Mouse (Mus musculus): ENCODE data around the gene Slc5a5. TPM values are rescaled to one million over a fixed set of nuclear protein-coding genes. Genes with fewer than 3 reads are reported as not detected.

Slc5a5 gene
- total RNA-seq, 2 experiments from 2014 or later = 8.9 to 12.1 TPM

DNA sequence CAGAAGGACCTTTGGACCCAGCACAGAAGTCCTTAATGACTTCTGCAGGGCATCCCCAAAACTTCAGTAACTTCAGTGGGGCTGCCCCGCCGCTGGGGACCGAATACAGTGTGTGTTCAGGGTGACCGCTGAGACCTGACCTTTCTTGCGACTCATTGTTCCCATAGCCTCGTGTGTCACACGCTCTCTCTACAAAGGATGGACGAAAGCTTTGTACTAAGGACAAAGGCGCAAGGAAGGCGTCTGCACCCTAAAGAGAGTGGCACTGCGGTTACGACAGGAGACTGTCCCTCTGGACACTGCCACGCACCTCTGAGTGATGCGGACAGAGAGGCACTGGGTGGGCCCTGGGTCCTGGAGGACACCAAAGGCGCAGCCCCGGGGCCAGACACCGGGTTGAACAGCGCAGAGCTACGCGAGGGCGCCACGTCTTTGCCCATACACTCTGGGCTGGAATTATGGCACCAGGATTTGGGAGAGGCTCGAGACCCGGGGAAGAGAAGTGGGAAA, 27.8 kb downstream of the Slc5a5 start:
- intact Hi-C loops (cut with DNase I) = no loop called here
- no peak for DNase-seq (ENCODE audit: low spot score in 2 of 2)

DNA sequence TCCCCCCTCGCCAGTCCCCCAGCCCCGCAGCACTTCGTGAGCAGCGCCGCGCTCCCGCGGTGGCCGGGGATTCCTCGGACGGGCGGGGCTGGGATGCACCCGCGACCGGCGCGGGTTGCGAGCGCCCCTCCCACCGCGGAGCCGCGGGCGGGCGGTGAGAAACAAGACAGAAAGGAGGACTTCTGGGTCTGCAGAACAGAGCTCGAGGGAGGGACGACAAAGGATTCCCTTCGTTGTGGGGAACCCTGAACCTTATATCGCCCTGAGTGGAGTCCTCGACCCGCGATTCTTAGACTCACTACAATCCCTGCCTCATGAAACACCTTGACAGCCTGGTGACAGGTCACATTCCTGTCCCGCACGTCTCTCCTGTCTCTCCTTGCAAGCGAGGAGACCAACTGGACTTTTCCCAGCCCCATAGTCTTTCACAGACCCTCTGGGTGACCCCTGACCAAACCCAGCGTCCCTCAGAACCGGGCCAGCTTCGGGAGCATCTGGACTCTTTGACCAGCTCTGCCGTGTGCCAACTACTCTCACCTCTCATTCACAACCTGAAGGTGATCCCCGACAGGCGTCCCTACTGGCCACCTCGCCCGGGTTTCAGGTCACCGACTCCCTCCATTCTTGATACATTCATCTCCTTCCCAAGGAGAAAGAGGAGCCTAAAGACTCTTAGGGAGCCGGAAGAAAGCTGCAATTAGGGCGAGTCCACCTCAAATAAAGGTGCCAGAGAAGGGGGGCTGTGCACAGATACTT, 28.4 kb downstream of the Slc5a5 start:
- DNase-seq (ENCODE audit: low spot score in 2 of 2) = peak in 1 of 2 experiments; percentile 62
- intact Hi-C loops (cut with DNase I) = no loop called here

DNA sequence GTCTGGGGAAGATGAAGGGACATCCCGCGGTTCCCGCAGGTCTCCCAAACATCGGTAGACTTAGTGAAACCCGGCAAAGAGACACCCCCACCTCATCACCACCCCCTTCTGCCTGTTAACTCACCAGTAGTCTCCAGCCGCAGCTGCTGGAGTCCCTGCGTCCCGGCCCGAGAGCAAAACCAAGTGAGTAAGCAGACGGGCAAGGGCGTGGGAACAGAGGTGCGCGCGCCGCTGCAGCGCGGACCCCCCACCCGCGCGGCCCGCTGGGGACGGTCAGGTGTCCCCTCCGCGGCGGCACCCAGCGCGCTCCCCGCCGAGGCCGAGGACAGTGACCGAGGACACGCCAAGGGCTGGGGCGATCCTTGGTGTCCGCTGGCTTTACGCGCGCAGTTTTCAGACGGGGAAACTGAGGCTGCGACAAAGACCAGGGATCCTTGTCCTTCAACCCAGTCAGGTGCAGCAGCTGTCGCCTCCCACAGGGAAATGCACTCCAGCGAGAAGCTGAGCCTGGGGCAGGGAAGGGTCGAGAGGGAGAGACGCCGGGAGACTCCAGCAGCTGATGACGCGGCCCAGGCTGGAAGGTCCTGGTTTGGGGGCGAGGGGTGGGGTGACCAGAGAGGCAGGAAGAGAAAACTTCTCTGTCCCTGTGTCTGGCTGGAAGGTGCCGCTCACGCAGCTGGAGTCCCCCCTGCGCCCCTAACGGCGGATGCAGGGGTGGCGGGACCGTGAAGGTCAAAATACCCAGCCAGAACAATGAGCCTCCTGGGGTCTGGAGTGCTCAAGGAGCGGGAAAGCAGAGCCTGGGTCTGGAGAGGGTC, 29.5 kb downstream of the Slc5a5 start, which contains the start of gene Kcnn1:
Gene Kcnn1, minus strand, starts transcription at position 435 of the 818 bp plus-strand sequence.
- intact Hi-C loops (cut with DNase I) = no loop called here
- no peak for DNase-seq (ENCODE audit: low spot score in 2 of 2)

DNA sequence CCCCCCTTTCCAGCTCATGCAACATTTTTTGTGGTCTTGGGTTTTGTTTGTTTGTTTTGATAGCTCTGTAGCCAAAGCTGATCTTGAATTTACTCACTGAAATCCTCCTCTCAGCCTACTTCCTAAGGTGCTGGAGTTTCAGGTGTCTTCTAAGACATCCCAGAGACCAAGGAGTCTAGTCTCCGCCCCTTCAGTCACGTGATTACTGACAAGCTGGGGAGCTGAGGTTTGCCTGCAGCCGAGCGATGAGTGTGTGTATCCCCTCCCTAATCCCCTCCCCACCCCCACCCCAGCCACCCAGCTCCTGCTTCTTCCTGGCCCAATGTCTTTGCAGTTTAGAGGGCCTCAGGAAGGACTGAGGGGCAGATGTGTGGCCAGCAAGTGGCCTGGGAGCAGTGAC, 35.0 kb downstream of the Slc5a5 start:
- no peak for DNase-seq (ENCODE audit: low spot score in 2 of 2)
- intact Hi-C loops (cut with DNase I) = no loop called here

DNA sequence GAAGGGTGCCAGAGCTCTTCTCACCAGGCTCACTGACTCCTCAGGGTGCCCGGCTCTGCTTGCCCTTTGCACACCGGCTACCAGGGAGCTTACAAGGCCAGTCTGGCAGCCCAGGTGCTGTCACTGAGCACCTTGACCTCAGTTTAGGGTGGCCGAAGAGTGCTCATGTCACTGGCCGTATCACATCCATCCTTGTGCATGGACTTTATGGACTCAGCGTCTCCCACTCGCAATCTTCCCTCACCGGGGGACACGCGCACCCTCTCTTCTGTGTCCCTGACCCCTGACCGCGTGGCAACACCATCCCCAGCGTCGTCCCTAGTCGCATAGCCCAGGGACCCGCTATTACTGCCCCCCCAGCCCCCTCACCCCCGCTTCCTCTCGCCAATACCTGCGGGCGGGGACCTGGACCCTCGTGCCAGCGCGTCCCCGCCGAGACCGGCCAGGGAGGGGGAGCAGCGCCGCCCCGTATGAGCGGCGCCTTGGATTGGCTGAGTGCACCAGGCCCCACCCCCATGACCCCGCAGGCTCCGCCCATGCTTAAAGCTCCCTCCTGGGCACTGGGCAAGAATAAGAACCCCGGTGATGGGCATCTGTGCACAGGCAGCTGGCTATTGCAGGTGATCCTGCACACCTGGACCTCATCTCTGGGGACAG, 35.9 kb downstream of the Slc5a5 start:
- intact Hi-C loops (cut with DNase I) = no loop called here
- DNase-seq (ENCODE audit: low spot score in 2 of 2) = peak; percentile 73 to 76

DNA sequence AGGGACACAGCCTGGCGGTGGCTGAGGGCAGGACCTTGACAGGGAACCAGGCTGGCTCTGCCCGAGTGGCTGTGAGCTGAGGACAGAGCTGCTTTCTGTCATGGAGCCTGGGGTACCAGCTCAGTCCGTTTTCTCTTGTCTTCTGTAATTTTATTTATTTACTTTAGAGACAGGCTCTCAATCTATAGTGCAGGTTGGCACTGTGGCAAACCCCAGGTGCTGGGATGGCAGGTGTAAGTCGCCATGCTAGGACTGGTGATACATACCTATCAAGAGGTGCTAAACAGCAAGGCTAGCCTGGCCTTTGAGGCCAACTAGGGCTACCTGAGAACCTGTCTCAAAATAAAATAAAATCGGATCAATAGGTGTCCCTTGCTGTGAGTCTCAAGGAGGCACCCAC, 36.5 kb downstream of the Slc5a5 start:
- intact Hi-C loops (cut with DNase I) = no loop called here
- DNase-seq (ENCODE audit: low spot score in 2 of 2) = no peak

DNA sequence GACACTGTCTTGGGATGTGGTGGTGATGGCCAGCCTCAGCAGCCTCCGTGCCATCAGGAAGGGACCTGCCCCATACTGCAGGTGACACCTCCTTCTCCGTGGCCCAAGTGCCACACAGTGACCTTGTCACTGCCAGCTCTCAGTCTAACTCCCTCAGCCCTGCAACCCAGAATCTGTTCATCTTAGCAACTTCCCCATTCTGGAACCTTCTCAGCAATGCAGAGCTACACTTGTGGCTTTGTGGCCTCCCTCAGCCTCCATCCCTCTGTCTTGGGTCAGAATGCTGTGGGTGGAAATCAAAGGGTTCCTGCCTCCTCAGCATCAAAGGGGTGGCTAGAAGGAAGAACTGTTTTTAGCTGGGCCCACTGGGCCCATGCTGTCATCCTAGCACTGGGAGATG, 38.7 kb downstream of the Slc5a5 start:
- no peak for DNase-seq (ENCODE audit: low spot score in 2 of 2)
- intact Hi-C loops (cut with DNase I) = no loop called here

DNA sequence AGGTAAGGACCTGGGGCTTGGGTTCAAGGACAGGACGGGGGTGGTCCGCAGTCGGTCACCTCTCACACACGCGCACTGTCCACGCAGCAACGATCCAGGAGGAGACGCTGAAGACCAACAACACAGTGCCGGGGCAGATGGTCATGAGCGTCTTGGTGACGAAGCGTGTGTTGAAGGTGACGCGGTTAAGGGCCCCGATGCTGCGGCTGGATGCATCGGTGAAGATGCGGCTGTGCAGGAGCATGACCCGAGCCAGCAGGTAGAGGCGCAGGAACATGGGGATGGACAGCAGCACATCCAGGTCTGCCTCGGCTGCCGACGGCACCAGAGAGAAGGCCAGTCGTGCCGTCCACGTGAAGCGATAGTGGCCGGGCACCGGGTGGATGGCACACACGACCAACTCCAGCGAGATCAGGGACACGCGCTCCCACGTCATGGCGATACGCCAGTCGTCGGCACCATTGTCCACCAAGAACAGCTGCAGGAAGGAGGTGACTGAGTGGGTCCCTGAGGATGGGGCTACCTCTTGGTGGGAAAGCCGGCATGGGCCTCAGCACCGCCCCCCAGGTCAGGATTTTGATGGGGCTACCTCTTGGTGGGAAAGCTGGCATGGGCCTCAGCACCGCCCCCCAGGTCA, 39.8 kb downstream of the Slc5a5 start:
- DNase-seq (ENCODE audit: low spot score in 2 of 2) = no peak
- intact Hi-C loops (cut with DNase I) = no loop called here

DNA sequence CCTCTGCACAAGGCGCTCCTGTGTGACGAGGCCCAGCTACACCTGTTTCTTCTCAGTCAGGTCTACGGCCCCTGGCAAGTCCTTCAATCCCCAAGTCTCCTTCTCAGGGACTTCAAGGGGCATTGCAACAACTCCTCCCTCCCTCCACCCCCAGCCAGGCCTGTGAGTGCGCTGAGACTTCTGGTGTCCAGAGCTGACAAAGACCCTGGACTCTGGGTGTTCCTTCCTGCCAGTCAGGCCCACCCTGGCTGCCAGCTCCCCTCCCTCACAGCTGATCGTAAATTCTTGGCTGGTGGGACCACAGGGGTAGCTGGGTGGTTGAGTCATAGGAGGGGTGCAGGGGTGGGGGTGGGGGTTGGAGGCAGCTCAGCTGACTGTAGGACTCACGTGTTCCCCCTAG, 40.7 kb downstream of the Slc5a5 start:
- intact Hi-C loops (cut with DNase I) = no loop called here

DNA sequence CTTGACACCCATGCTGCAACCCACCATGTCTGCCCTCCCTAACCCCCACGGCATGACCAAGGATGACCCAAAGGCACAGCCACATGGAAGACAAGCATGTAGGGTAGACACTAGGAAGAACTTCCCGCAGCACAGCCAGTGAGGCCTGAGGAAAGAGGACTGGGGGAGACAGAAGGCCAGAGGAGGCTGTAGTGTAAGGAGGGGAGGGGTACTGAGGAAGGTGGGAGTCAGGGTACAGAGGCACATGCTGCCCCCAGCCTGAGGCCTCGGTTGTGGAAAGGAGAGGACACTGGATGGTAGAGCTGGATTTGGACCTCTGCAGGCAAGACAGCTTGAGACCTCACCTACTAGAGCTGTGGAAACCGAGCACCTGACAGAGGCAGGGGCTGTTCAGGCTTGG, 41.6 kb downstream of the Slc5a5 start:
- DNase-seq (ENCODE audit: low spot score in 2 of 2) = no peak
- intact Hi-C loops (cut with DNase I) = no loop called here

More for the DNA sequence above, 40.7 kb downstream of the Slc5a5 start:
- no peak for DNase-seq (ENCODE audit: low spot score in 2 of 2)

DNA sequence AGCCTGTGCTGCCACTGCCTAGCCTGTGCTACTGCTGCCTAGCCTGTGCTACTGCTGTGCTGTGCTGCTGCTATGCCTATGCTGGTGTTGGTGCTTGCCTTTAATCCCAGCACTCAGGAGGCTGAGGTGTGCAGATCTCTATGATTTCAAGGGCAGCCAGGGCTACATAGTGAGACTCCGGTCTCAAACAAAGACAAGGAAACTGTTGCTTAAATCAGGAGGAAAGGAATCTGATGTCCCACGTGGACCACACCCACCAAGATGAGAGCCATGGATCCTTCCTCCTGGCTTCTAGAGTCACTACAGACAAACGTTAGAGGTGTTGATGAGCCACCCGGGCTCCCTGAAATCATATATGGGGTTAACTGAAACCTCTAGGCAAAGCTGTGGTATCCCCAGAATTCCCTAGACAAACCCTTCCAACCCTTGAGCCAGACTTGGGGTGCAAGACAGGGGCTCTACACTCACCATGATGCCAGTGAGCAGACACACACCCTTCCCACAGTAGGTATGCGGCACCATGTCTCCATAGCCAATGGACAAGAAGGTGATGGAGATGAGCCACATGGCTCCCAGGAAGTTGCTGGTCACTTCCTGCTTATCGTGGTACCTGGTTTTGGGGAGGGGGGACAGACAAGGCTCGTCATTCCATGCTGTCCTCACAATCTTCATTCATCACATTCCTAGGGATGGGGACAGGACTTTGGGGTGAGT, 42.3 kb downstream of the Slc5a5 start:
- intact Hi-C loops (cut with DNase I) = no loop called here
- no peak for DNase-seq (ENCODE audit: low spot score in 2 of 2)

DNA sequence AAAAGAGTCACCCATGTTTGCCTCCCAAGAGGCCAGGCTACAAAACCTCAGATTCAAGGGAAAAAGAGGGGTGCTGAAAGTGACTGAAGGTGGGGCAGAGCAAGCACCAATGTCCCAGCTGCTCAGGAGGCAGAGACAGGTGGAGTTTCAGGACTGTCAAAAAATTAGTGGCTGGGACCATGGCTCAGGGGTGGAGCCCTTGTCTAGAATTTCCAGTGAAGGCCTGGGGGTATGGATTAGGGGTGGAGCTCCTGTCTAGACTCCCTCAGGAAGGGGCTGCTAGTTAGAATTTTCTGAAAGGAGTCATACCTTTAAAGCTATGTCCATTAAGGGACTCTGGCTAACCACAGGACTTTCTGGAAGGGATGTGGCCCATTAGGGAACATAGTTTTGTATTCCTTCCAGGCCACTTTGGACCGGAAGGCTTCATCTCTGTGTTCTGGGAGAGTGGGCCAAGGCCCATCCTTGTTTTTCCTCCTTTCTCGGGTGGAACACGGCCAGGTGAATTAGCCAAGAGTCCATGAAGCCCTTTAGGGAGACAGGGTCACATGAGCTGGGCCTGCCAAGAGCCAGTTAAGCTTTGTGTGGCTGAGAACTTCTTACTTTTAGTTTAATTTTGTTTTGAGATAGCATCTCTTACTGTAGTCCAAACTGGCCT, 43.1 kb downstream of the Slc5a5 start:
- no peak for DNase-seq (ENCODE audit: low spot score in 2 of 2)
- intact Hi-C loops (cut with DNase I) = no loop called here

DNA sequence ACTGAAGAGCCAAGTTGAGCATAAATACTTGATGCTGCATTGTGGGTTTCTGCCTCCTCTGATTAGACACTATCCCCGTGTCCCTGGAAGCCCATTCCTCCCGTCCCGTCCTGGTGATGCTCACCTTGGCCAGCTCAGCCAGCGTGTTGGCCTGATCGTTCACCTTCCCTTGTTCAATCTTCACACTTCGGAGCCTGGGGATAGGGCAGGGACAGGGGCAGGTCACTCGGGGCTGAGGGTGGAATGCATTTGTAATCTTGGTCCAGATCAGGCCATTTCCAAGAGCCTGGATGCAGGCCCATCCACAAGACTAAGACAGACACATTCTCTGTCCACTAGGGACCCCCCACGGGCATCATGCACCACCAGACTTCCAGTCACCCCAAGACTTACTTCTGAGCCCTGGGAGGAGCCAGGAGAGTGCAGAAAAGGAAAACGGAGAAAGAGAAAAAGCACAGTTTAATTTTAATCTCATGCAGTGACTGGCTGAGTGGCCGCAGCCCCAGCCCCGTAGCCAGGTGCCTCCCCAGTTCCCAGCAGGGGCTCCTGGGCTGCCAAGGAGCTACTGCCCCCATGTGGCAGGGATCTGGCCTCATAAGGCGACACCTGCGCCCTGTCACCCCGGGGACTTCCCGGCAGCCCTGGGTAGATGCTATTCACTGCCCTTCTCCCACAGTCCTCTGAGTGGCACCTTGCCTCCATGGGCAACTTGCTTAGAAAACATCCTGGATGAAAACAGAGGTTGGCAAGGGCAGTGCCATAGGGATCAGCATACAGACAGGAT, 46.0 kb downstream of the Slc5a5 start:
- DNase-seq (ENCODE audit: low spot score in 2 of 2) = no peak
- intact Hi-C loops (cut with DNase I) = no loop called here

DNA sequence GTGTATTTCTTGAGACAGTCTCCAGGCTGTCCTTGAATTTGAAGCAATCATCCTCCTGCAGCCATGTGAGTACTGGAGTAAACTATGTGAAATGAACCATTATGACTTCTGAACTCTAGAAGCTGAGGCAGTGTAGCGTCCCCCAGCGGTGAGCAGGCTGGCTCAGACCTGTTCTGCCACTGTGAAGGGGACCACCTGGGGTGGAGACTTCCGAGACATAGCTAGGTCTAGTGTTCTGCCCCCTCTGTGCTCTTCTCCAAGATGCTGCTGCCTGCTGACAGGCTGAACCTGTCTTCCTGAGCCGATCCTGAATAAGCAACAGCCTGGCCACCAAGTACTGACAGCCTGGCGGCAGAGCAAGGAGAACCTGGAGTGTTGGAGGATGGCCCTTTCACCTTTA, 47.4 kb downstream of the Slc5a5 start:
- intact Hi-C loops (cut with DNase I) = no loop called here
- no peak for DNase-seq (ENCODE audit: low spot score in 2 of 2)

DNA sequence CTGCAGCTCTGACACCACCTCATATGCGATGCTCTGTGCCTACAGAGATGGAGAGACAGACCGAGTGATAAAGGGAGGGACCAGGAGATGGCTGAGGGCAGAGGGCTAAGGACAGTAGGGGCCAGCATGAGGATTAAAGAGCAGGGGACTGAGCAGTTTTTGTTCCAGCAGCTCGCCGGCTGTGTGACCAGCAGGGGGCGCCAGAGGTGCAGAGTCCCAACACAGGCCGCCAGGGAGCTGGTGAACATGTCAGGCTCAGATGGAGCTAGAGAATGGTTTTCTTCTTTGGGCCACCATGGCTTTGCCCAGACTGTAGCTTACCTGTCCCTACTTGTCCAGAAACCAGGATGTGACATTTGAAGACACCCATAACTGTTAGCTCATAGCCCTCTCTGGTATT, 48.0 kb downstream of the Slc5a5 start:
- intact Hi-C loops (cut with DNase I) = loop anchor here (1.0 to 5.0 kb wide), 2 partner anchors 25 to 77 kb away; no protein-coding TSS in a partner anchor
- DNase-seq (ENCODE audit: low spot score in 2 of 2) = peak; percentile 71 to 80

DNA sequence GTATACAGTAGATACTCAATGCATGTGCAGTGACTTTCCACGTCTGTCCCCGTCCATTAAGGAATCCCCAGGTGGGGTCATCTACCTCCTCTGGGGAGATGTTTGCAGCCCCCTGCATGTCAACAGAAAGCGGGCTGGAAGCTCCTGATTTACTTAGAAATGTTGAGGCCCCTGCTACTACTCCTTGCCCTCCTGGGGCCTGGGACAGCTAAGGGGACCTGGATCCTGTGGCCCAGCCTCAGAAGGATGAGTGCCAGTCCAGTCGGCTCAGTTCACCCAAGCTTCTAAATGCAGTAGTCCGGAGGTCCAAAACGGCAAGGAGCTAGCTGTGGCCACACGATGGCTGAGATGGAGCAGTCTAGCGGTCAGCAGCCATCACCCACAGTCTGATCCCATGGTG, 48.6 kb downstream of the Slc5a5 start:
- no peak for DNase-seq (ENCODE audit: low spot score in 2 of 2)
- intact Hi-C loops (cut with DNase I) = loop anchor here (1.0 to 5.0 kb wide), 2 partner anchors 25 to 77 kb away; no protein-coding TSS in a partner anchor

DNA sequence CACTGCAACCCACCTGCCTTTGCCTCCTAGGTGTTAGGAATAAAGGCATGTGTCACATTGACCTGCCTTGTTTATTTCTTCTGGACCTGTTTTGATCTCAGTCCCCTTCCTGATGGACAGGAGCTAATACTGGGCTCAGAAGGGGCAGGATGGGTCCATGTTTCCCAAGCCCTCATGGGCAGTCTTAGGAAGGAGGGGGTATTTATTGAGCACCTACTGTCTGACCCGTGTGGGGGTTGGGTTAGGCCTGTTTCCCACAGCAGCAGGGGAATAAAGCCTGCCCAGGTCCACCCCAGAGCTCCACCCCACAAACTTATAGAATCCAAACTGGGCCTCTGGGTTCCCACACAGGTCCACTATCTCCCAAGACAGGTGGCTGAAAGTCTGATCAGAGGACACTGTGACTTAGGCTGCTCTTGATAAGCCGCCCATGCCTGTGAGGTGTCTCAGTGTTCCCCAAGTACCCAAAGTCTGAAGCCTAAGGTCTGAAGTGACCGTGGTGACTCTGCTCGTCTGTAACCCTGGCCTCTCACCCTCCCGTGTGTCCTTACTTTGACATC, 49.3 kb downstream of the Slc5a5 start:
- intact Hi-C loops (cut with DNase I) = loop anchor here (5.0 kb wide), 1 partner anchor 76 kb away; no protein-coding TSS in a partner anchor
- no peak for DNase-seq (ENCODE audit: low spot score in 2 of 2)

All from left cerebral cortex, postnatal 36 days (tissue).